Mouse (Mus musculus): Measurements from ENCODE around the gene Cdkn2b. TPM values are rescaled to one million over a fixed set of nuclear protein-coding genes. Genes with fewer than 3 reads are reported as not detected.
A peak's percentile ranks its signal among the peaks of the same experiment; 100 is the strongest.

Cdkn2b gene
- total and polyA plus RNA-seq, 3 experiments, result not detected

DNA sequence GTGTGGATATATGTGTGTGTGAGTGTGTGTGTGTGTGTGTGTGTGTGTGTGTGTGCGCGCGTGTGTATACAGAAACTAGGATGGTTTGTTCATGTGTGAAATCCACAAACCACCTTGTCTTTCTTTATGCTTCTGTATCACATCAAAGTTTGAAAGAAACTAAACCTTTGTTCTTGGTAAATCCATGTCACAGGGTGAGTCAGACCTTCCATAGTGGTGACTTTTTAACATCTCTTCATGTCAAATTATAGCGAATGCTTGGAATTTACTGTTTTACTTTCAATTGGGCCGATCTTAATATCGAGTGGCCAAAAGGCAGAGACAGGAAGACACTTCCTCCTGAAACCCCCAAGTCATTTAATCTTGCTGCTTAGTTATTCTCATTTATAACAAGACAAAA lies 48.7 kb upstream of the Cdkn2b start:
- H3K4me3 ChIP-seq (replicated peaks in 1 of 3; ENCODE audit: low read depth in 2 of 3, low read length in 2 of 3, poor library complexity in 1 of 3), result no peak overlapping the region
- H3K27me3 ChIP-seq (replicated peaks), result no peaks in the 10 kb centered on the region
- no peak for DNase-seq (ENCODE audit: extremely low read depth)
- H3K9ac ChIP-seq (ENCODE audit: insufficient read depth, low read depth), result peak overlapping the region; percentile 99
- H3K79me2 ChIP-seq (replicated peaks; ENCODE audit: control insufficient read depth, extremely low read depth, insufficient read depth, poor library complexity, severe bottlenecking), result 0 out of 2 replicates have a peak, but pooled peaks cover 2% of the 10 kb centered on the region
- no peaks in the 10 kb centered on the region for H3K9me3 ChIP-seq (replicated peaks; ENCODE audit: low read length)
- in situ Hi-C loops (cut with MboI; ENCODE audit: low pct_ligation_motif_present, low pct_unique_long_range_greater_than_20kb, low sequenced_read_pairs) (no loop called here), dilution Hi-C loops (cut with MboI; ENCODE audit: extremely low pct_ligation_motif_present, extremely low pct_unique_long_range_greater_than_20kb, low sequenced_read_pairs) (no loop called here)
- H3K27ac ChIP-seq (ENCODE audit: insufficient read depth, low read depth), result peak overlapping the region; percentile 94; the same call in 1 of the 2 replicates
- no peak for TF ChIP-seq KAT2A (IDR thresholded peaks at IDR 0.05; ENCODE audit: insufficient replicate concordance, low read length)
- no peak for TF ChIP-seq POLR2A (IDR thresholded peaks at IDR 0.05; ENCODE audit: low read depth, low read length)
- TF ChIP-seq TCF12 (IDR thresholded peaks at IDR 0.05; ENCODE audit: low read depth, low read length), result no peak
- TF ChIP-seq SIN3A (IDR thresholded peaks at IDR 0.05; ENCODE audit: low read length), result no peak
- no peak for TF ChIP-seq MAZ (IDR thresholded peaks at IDR 0.05; ENCODE audit: low read depth, low read length)
- TF ChIP-seq JUN (IDR thresholded peaks at IDR 0.05; ENCODE audit: insufficient read depth, low read depth, low read length), result no peak
- no peak for TF ChIP-seq EP300 (IDR thresholded peaks at IDR 0.05; ENCODE audit: low read length)
- TF ChIP-seq POLR2AphosphoS2 (IDR thresholded peaks at IDR 0.05; ENCODE audit: low read depth, low read length), result no peak
- TF ChIP-seq HCFC1 (IDR thresholded peaks at IDR 0.05; ENCODE audit: low read depth, low read length), result no peak
- TF ChIP-seq USF2 (conservative IDR thresholded peaks at IDR 0.05; ENCODE audit: low read depth, low read length), result no peak
- TF ChIP-seq CTCF (conservative IDR thresholded peaks at IDR 0.05 in 1 of 2, IDR thresholded peaks at IDR 0.05 in 1 of 2; ENCODE audit: low read depth in 2 of 2, low read length in 2 of 2), result no peak
- no peak for TF ChIP-seq RCOR1 (conservative IDR thresholded peaks at IDR 0.05; ENCODE audit: low read depth, low read length)
- H3K4me2 ChIP-seq (ENCODE audit: insufficient read depth, low read depth, poor library complexity, severe bottlenecking), result peak overlapping the region; percentile 92
- H3K36me3 ChIP-seq (replicated peaks in 1 of 2; ENCODE audit: control insufficient read depth in 1 of 2, insufficient read depth in 1 of 2, low read length in 1 of 2), result no peaks in the 10 kb centered on the region
- peaks cover 20 to 63% of the 10 kb centered on the region in 2 experiments for H3K4me1 ChIP-seq (ENCODE audit: control insufficient read depth in 1 of 2, insufficient read depth in 2 of 2)

DNA sequence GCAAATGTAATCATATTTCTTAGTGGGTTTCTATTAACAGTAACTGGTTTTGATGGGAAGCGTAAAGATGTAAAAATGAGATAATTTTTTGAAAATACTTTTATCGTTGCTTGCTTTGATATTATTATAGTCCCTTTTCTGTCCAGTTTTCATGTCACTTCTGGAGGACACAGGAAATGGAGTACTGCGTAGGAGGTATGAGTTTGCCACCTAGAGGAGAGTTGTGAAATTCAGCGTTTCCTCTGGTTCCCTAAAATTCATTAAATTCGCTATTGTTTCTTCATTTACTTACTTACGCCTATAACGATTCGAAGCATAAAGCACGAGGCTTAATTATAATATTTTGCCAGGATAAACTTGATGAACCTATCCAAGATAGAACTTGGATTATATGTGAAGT lies 43.1 kb upstream of the Cdkn2b start:
- TF ChIP-seq ZC3H11A (IDR thresholded peaks at IDR 0.05; ENCODE audit: low read depth, low read length) (peak; percentile 32; the same call in 1 of the 2 replicates), EP300 (IDR thresholded peaks at IDR 0.05; ENCODE audit: low read length) (0 out of 2 replicates have a peak, but pooled peaks have one; percentile 7), JUND (conservative IDR thresholded peaks at IDR 0.05; ENCODE audit: low read depth, low read length) (peak; percentile 18; the same call in 1 of the 2 replicates), TBP (conservative IDR thresholded peaks at IDR 0.05; ENCODE audit: low read depth, low read length) (0 out of 2 replicates have a peak, but pooled peaks have one; percentile 35), KAT2A (IDR thresholded peaks at IDR 0.05; ENCODE audit: insufficient replicate concordance, low read length) (no peak), ELF1 (IDR thresholded peaks at IDR 0.05; ENCODE audit: low read depth, low read length) (peak; percentile 57), NELFE (IDR thresholded peaks at IDR 0.05; ENCODE audit: low read depth, low read length) (no peak), SMC3 (IDR thresholded peaks at IDR 0.05; ENCODE audit: low read depth, low read length) (peak; percentile 78), IRF4 (IDR thresholded peaks at IDR 0.05; ENCODE audit: low read depth, low read length) (peak; percentile 22; the same call in 1 of the 2 replicates), HCFC1 (IDR thresholded peaks at IDR 0.05; ENCODE audit: low read depth, low read length) (0 out of 2 replicates have a peak, but pooled peaks have one; percentile 12), NRF1 (IDR thresholded peaks at IDR 0.05; ENCODE audit: low read depth, low read length) (no peak), CTCF (conservative IDR thresholded peaks at IDR 0.05 in 1 of 2, IDR thresholded peaks at IDR 0.05 in 1 of 2; ENCODE audit: low read depth in 2 of 2, low read length in 2 of 2) (peak; percentile 31 to 77; a peak in 2 of 4 replicates), USF2 (conservative IDR thresholded peaks at IDR 0.05; ENCODE audit: low read depth, low read length) (no peak), RAD21 (IDR thresholded peaks at IDR 0.05; ENCODE audit: low read depth, low read length) (peak; percentile 92)
- H3K27ac ChIP-seq (ENCODE audit: insufficient read depth, low read depth), result no peak overlapping the region
- no peak for DNase-seq (ENCODE audit: extremely low read depth)
- peaks cover 7 to 31% of the 10 kb centered on the region in 2 experiments; a peak in 3 of 4 replicates for H3K4me1 ChIP-seq (ENCODE audit: control insufficient read depth in 1 of 2, insufficient read depth in 2 of 2)
- no peak overlapping the region for H3K4me2 ChIP-seq (ENCODE audit: insufficient read depth, low read depth, poor library complexity, severe bottlenecking)
- dilution Hi-C loops (cut with MboI; ENCODE audit: extremely low pct_ligation_motif_present, extremely low pct_unique_long_range_greater_than_20kb, low sequenced_read_pairs), result no loop called here
- no peaks in the 10 kb centered on the region for H3K79me2 ChIP-seq (replicated peaks; ENCODE audit: control insufficient read depth, extremely low read depth, insufficient read depth, poor library complexity, severe bottlenecking)
- no peaks in the 10 kb centered on the region for H3K27me3 ChIP-seq (replicated peaks)
- H3K9ac ChIP-seq (ENCODE audit: insufficient read depth, low read depth), result no peak overlapping the region; the same call in 1 of the 2 replicates
- H3K9me3 ChIP-seq (replicated peaks; ENCODE audit: low read length), result no peaks in the 10 kb centered on the region
- no peak overlapping the region for H3K4me3 ChIP-seq (replicated peaks in 1 of 3; ENCODE audit: low read depth in 2 of 3, low read length in 2 of 3, poor library complexity in 1 of 3)
- in situ Hi-C loops (cut with MboI; ENCODE audit: low pct_ligation_motif_present, low pct_unique_long_range_greater_than_20kb, low sequenced_read_pairs), result no loop called here
- no peaks in the 10 kb centered on the region for H3K36me3 ChIP-seq (replicated peaks in 1 of 2; ENCODE audit: control insufficient read depth in 1 of 2, insufficient read depth in 1 of 2, low read length in 1 of 2)

All from CH12.LX (cell line).